Mouse (Mus musculus) megakaryocyte-erythroid progenitor cell, adult 5 weeks (primary cell): ENCODE measurements around the gene Slc25a4. TPM values are rescaled to one million over a fixed set of nuclear protein-coding genes. Genes with fewer than 3 reads are reported as not detected.

Source experiments
- polyA plus RNA-seq: library from polyadenylated mRNA; stranded (reverse); fragments of >175 nt; gene quantifications from 2 replicates; pipeline ENCODE4 v1.2.3, GENCODE M21; 2012

Slc25a4 gene
- polyA plus RNA-seq = 41.5 and 46.2 TPM in 2 replicates

GRCm38 (mm10) chr8:46210404-46211315, at the start of gene Slc25a4:
TSS of gene Slc25a4 (minus strand) at chr8:46211284.

Other genes starting within 250 kb of the Slc25a4 start
- gene 1700029J07Rik, start 236.0 kb downstream of the Slc25a4 start, polyA plus RNA-seq = 0.16 and 0.17 TPM in 2 replicates
- gene Ufsp2, start 235.8 kb downstream of the Slc25a4 start, polyA plus RNA-seq = 2.3 and 3.9 TPM in 2 replicates
- not detected in 2 replicates for gene Lrp2bp, start 212.0 kb downstream of the Slc25a4 start, polyA plus RNA-seq
- 1.2 and 1.9 TPM in 2 replicates for gene Ankrd37, start 205.6 kb downstream of the Slc25a4 start, polyA plus RNA-seq
- gene Cfap97, start 59.5 kb downstream of the Slc25a4 start, polyA plus RNA-seq = 0.61 and 1.3 TPM in 2 replicates
- gene Snx25, start 59.1 kb downstream of the Slc25a4 start, polyA plus RNA-seq = 4.7 and 6.6 TPM in 2 replicates
- gene Helt, start 83.4 kb upstream of the Slc25a4 start, polyA plus RNA-seq = not detected in 2 replicates